Mouse (Mus musculus) myocyte (in vitro differentiated cells): ENCODE results near the gene Akap13. TPM values are rescaled to one million over a fixed set of nuclear protein-coding genes. Genes with fewer than 3 reads are reported as not detected.

ENCODE experiments used
- H3K27me3 ChIP-seq: one replicate; pipeline ENCODE4 v1.6.1; 2011; ENCODE audit not compliant: control insufficient read depth, insufficient read depth, insufficient read length
- H3K36me3 ChIP-seq: one replicate; pipeline ENCODE4 v1.6.1; 2011; ENCODE audit not compliant: control insufficient read depth, insufficient read depth
- H3K4me2 ChIP-seq: one replicate; pipeline ENCODE4 v1.6.1; 2011; ENCODE audit warnings: low read depth, control low read depth
- H3K4me3 ChIP-seq: one replicate; pipeline ENCODE4 v1.5.1; 2011; ENCODE audit warnings: mild to moderate bottlenecking, control low read depth, moderate library complexity
- H3K79me2 ChIP-seq: one replicate; pipeline ENCODE4 v1.6.1; 2011; ENCODE audit not compliant: control insufficient read depth, insufficient read depth
- H3ac ChIP-seq: one replicate; pipeline ENCODE4 v1.6.1; 2011; ENCODE audit not compliant: control insufficient read depth, insufficient read length
- CEBPB ChIP-seq: IDR thresholded peaks from 2 replicates; pipeline ENCODE4 v1.6.1; 2011; ENCODE audit warnings: mild to moderate bottlenecking, moderate library complexity; ENCODE audit not compliant: poor library complexity, insufficient read depth, severe bottlenecking
- E2F4 ChIP-seq: IDR thresholded peaks from one replicate; pipeline ENCODE4 v1.6.1; 2011; ENCODE audit warnings: mild to moderate bottlenecking, control low read depth, moderate library complexity; ENCODE audit not compliant: insufficient read depth
- MAX ChIP-seq: IDR thresholded peaks from one replicate; pipeline ENCODE4 v1.6.1; 2011; ENCODE audit warnings: low read depth, mild to moderate bottlenecking, control low read depth
- MYOD1 ChIP-seq, 3 experiments: IDR thresholded peaks; one replicate each; pipeline ENCODE4 v1.6.1; 2011; ENCODE audit warnings: control low read depth in 2 of 3, low read depth in 2 of 3, mild to moderate bottlenecking in 2 of 3, moderate library complexity in 1 of 3; ENCODE audit not compliant: insufficient read length in 2 of 3, control insufficient read depth in 1 of 3
- MYOG ChIP-seq, 3 experiments: IDR thresholded peaks; one replicate each; pipeline ENCODE4 v1.6.1; 2011; ENCODE audit warnings: control low read depth in 2 of 3, low read depth in 2 of 3, mild to moderate bottlenecking in 2 of 3; ENCODE audit not compliant: insufficient read length in 2 of 3, control insufficient read depth in 1 of 3, insufficient read depth in 1 of 3
- POLR2A ChIP-seq: IDR thresholded peaks from one replicate; pipeline ENCODE4 v1.6.1; 2011; ENCODE audit warnings: low read depth, mild to moderate bottlenecking, control low read depth, moderate library complexity; ENCODE audit not compliant: insufficient read length
- POLR2AphosphoS2 ChIP-seq: IDR thresholded peaks from one replicate; pipeline ENCODE4 v1.6.1; 2011; ENCODE audit warnings: low read depth, control low read depth; ENCODE audit not compliant: insufficient read length
- REST ChIP-seq: IDR thresholded peaks from one replicate; pipeline ENCODE4 v1.6.1; 2011; ENCODE audit warnings: mild to moderate bottlenecking, control low read depth, moderate library complexity; ENCODE audit not compliant: insufficient read depth, insufficient read length
- SRF ChIP-seq: IDR thresholded peaks from one replicate; pipeline ENCODE4 v1.6.1; 2011; ENCODE audit warnings: low read depth; ENCODE audit not compliant: control insufficient read depth, insufficient read length
- TCF12 ChIP-seq: IDR thresholded peaks from one replicate; pipeline ENCODE4 v1.6.1; 2011; ENCODE audit warnings: mild to moderate bottlenecking, control low read depth; ENCODE audit not compliant: poor library complexity, insufficient read depth, severe bottlenecking
- TCF3 ChIP-seq: IDR thresholded peaks from one replicate; pipeline ENCODE4 v1.6.1; 2011; ENCODE audit warnings: low read depth, control low read depth; ENCODE audit not compliant: insufficient read length
- USF1 ChIP-seq: IDR thresholded peaks from one replicate; pipeline ENCODE4 v1.6.1; 2011; ENCODE audit warnings: low read depth, mild to moderate bottlenecking, control low read depth, moderate library complexity
- polyA plus RNA-seq: library from polyadenylated mRNA; unstranded; fragments of >200 nt; fragmentation: generic; extraction: Trizol; gene quantifications from one replicate; pipeline ENCODE4 v1.2.1, GENCODE M21; 2012; ENCODE audit warnings: missing spikeins

The Akap13 gene
- polyA plus RNA-seq, 1 experiment: 13.9 TPM

GRCm38 (mm10) chr7:75432046-75432445, 23.3 kb upstream of the Akap13 start:
- Histone ChIP-seq H3K4me2 (peak overlapping the region; percentile 61), H3K27me3 (no peaks in the 10 kb centered on the region), H3K79me2 (no peaks in the 10 kb centered on the region), H3ac (no peak overlapping the region), H3K4me3 (no peak overlapping the region), H3K36me3 (no peaks in the 10 kb centered on the region)
- TF ChIP-seq USF1 (no peak), TCF12 (peak; percentile 67), SRF (no peak), E2F4 (no peak), POLR2AphosphoS2 (no peak), MYOD1 (IDR thresholded peaks at IDR 0.05; ENCODE audit: control insufficient read depth in 1 of 3, insufficient read length in 2 of 3, low read depth in 2 of 3) (peak; percentile 53 to 96 (median 96)), MYOG (IDR thresholded peaks at IDR 0.05; ENCODE audit: control insufficient read depth in 1 of 3, insufficient read depth in 1 of 3, insufficient read length in 2 of 3, low read depth in 2 of 3) (peak; percentile 64 to 95 (median 86))

GRCm38 (mm10) chr7:75436413-75437174, 18.7 kb upstream of the Akap13 start:
- TF ChIP-seq TCF3 (no peak), REST (no peak), E2F4 (no peak), SRF (no peak)
- H3K36me3 ChIP-seq: no peaks in the 10 kb centered on the region
- no peaks in the 10 kb centered on the region for H3K27me3 ChIP-seq
- H3K79me2 ChIP-seq: no peaks in the 10 kb centered on the region
- H3K4me2 ChIP-seq: no peak overlapping the region
- H3K4me3 ChIP-seq: no peak overlapping the region
- no peak overlapping the region for H3ac ChIP-seq

GRCm38 (mm10) chr7:75439570-75439969, 15.8 kb upstream of the Akap13 start:
- Histone ChIP-seq H3K79me2 (no peaks in the 10 kb centered on the region), H3K4me3 (no peak overlapping the region), H3K27me3 (no peaks in the 10 kb centered on the region), H3ac (no peak overlapping the region), H3K36me3 (no peaks in the 10 kb centered on the region), H3K4me2 (no peak overlapping the region)
- TF ChIP-seq USF1: no peak
- no peak for TF ChIP-seq SRF
- no peak for TF ChIP-seq TCF3
- no peak for TF ChIP-seq MYOG (IDR thresholded peaks at IDR 0.05; ENCODE audit: control insufficient read depth in 1 of 3, insufficient read depth in 1 of 3, insufficient read length in 2 of 3, low read depth in 2 of 3)

GRCm38 (mm10) chr7:75440241-75440640, 15.1 kb upstream of the Akap13 start:
- Histone ChIP-seq H3K79me2 (no peaks in the 10 kb centered on the region), H3K36me3 (no peaks in the 10 kb centered on the region), H3K27me3 (no peaks in the 10 kb centered on the region), H3K4me3 (no peak overlapping the region), H3ac (no peak overlapping the region), H3K4me2 (no peak overlapping the region)
- TF ChIP-seq MAX (no peak), REST (no peak), E2F4 (no peak), POLR2A (no peak), USF1 (no peak), MYOD1 (IDR thresholded peaks at IDR 0.05; ENCODE audit: control insufficient read depth in 1 of 3, insufficient read length in 2 of 3, low read depth in 2 of 3) (no peak), MYOG (IDR thresholded peaks at IDR 0.05; ENCODE audit: control insufficient read depth in 1 of 3, insufficient read depth in 1 of 3, insufficient read length in 2 of 3, low read depth in 2 of 3) (no peak), CEBPB (no peak)

DNA sequence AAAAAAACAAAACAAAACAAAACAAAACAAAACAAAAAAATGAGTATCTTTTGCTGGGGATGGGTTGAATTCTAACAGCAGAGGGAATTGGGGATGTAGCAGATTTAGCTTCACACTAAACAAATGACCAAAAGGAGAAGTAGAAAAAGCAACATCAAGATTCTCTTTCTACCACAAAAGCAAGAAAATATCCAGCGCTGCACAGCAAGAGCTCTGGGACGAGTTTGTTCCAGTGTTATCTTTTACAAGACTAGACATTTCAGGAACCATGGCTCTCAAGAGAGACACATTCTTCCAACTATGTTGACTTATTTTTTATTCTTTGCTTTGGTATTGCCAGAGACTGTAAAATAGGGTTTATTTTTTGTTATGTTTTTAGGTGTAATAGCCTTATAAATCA, 13.4 kb upstream of the Akap13 start:
- Histone ChIP-seq H3K27me3 (no peaks in the 10 kb centered on the region), H3K79me2 (no peaks in the 10 kb centered on the region), H3K4me2 (no peak overlapping the region), H3K4me3 (no peak overlapping the region), H3K36me3 (no peaks in the 10 kb centered on the region), H3ac (no peak overlapping the region)
- TF ChIP-seq USF1 (no peak), E2F4 (no peak), POLR2AphosphoS2 (no peak), MYOD1 (IDR thresholded peaks at IDR 0.05; ENCODE audit: control insufficient read depth in 1 of 3, insufficient read length in 2 of 3, low read depth in 2 of 3) (no peak), MAX (no peak), REST (no peak)
